Mouse (Mus musculus) CD4-positive, CD25-positive, alpha-beta regulatory T cell, adult 2 months (primary cell): Measurements from ENCODE around the gene Kif1a.

Experiments used
- DNase-seq: peaks from one replicate; pipeline ENCODE4 v3.0.0-alpha.2; 2012; ENCODE audit warnings: low read depth, low spot score

Gene Kif1a

DNA sequence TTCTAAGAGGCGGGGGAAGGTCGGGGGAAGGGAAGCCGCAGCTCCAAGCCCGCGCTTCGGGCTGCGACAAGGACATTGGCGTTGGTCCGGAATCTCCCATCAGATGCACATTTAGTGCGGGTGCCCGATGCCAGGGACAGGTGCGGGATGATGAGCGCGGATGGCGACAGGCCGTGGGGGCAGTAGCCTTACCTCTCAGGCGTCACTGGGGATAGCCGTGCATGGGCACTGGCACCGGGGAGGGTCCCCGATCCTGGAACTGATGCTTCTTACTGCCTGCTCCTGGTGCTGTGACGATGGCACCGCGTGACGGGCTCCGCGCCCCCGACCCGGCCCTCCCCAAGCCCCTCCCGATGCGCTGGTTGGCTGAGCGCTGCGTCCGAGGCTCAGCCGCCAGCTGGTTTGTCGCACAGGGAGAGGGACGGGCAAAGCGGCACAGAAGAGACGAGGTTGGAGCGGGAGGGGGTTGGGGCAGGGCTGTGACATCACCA lies at the start of gene Kif1a:
Kif1a (minus strand) TSS at position 381 of the 491 bp plus-strand sequence.
- no peak for DNase-seq

DNA sequence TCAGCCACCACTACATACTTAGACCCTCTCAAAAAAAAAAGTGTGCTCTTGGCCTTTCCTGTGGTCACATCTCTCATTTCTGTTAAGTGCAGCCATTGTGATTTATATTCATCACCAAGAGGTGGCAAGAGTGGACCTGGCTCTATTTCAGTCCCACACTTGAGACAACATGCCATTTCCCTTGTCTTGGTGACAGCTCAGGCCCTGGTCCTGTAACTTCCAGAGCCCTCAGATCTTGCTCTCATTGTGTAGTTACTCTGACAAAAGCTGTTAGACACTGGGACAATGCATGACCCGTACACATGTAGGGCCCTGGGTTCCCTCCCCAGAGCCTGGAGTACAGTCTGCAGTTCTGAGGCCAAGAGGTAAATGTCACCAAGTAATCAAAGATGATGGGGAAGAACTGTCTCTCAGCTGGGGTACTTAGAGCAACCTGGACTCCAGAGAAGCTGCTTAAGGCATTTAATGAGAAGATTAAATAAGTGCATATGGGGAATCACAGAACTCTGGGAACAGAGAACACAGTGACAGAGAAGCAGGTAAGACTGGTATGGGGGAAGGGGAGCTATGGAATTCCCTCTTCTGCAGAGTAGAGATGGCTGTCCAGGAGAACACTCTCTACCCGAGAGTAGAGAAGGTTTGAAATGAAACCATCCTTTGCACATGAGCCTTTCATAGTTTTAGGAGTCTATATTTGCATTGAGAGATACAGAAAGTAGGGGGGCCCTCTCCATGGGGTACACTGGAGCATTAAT lies 49.3 kb upstream of the Kif1a start:
- no peak for DNase-seq

GRCm38 (mm10) chr1:93144176-93144575 lies 42.4 kb upstream of the Kif1a start:
- DNase-seq = no peak

- no peak for DNase-seq
Measured at GRCm38 (mm10) chr1:93142871-93143270, 41.1 kb upstream of the Kif1a start.

DNA sequence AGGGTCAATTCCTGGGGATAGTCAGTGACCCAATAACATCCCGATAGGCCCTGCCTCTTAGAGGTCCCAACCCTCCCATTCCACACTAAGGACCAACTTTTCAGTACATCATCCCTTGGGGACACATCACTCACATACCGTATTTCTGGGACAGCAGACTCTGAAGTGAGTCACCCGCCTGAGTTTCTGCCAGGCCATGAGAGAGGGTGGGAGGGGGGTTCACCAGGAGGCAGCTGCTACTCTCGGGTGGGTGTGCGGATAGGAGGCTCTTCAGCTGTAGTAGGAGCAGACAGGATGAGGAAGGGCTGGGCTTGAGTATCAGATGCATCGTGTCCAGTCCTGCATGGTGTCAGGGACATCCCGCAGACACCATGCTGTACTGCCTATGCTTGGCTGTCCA lies 38.0 kb upstream of the Kif1a start:
- DNase-seq = no peak

DNA sequence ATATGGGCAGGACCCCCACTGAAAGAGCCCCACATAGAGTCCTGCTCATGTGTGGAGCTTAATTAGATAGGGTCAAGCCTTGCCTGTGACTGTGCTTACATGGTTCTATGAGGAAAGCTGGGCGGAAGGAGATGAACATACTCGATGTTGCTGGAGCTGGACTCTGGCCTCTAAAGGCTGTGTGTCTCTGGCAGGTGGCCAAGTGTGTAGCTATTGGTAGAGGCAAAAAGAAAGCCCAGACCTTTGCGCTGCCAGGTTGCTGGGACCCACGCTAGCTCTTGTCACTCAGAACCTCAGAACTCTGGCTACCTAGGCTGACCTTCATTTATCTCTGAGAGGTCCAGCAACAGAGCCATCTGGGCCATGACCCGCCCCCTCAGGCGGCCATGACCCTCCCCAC lies 36.8 kb upstream of the Kif1a start:
- no peak for DNase-seq

DNA sequence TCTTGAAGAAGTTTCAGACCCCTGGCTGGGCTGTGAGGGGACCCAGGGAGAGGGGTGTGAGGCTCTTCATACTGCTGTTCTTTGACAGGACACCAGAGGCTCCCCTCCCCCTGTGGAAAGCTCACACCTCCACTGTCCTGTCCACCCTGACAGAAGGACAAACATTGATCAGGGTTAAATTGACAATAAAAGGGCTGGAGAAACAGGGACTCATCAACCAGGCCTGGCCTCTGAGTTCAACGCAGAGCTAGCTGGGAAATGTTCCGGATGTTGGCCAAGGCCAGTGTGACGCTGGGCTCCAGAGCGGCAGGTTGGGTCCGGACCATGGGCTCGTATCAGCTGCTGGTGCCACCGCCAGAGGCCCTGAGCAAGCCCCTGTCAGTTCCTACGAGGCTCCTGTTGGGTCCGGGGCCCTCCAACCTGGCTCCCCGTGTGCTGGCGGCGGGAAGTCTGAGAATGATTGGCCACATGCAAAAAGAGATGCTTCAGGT lies 33.3 kb upstream of the Kif1a start, which contains the start of gene Agxt:
Agxt (plus strand) TSS at position 205 of the 491 bp plus-strand sequence.
- DNase-seq = no peak

- no peak for DNase-seq
Measured at GRCm38 (mm10) chr1:93132676-93133075, 30.9 kb upstream of the Kif1a start.

GRCm38 (mm10) chr1:93130242-93130983 lies 28.7 kb upstream of the Kif1a start:
- no peak for DNase-seq

GRCm38 (mm10) chr1:93128710-93129349 lies 27.1 kb upstream of the Kif1a start:
- no peak for DNase-seq

- DNase-seq = no peak
Measured at GRCm38 (mm10) chr1:93128209-93128608, 26.5 kb upstream of the Kif1a start.

- DNase-seq = no peak
Measured at GRCm38 (mm10) chr1:93125256-93125655, 23.5 kb upstream of the Kif1a start.

DNA sequence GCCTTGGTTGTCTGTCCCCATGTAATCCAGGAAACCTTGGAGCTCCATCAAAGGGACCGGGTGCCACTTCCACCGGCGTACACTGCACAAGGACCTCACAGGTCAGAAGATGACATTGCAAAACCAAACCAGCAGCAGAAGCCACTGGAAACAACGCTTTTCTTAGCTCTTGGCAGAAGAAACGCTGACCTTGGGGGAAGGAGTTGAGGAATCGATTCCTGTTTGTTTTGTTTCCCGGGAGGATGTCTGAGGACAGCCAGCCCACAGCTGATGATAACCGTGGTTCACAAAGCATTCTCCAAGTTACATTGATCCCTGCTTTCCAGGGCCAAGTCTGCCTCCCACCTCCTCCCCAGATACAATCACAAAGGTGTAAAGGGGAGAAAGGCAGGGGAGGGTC lies 22.3 kb upstream of the Kif1a start:
- DNase-seq = no peak

GRCm38 (mm10) chr1:93123179-93123854 lies 21.6 kb upstream of the Kif1a start:
- DNase-seq = no peak

GRCm38 (mm10) chr1:93118816-93119215 lies 17.1 kb upstream of the Kif1a start:
- no peak for DNase-seq

- DNase-seq = no peak
Measured at GRCm38 (mm10) chr1:93115471-93115870, 13.7 kb upstream of the Kif1a start.

DNA sequence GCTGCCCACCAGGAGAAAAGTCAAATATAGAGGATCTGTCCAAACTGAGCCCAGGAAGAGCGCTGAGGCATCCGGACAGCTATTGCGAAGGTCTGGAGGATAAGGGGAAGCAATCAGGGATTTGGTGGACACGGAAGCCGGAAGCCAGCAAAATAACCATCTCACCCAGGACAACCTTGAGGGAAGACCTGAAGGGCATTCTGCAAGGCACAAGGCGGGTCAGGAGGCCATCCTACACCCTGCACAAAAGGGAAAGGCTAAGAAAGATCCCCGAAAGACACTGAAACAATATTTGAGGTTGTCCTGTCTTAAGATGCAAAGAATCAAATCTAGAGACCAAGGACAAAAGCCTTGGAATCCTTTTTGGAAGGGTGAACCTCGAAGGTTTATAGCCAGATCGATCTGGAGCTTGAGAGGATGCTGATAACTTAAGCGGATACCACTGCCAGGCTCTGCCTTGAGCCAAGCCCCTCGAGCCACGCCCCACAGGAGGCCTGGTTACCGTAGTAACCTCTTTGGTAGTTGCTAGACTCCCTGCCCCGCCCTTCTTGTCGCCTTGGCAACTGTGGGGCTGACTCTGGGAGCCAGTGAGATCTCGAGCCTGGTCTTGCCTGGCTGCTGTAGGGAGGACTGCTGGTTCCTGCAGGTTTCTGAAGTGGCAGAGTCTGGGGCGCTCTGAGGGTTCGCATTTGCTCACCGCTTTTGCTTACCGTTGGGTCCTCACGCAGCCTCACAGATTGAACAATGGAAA lies 13.1 kb upstream of the Kif1a start:
- peak; percentile 71 for DNase-seq

- DNase-seq = no peak
Measured at GRCm38 (mm10) chr1:93102700-93103099, 949 bp upstream of the Kif1a start.

GRCm38 (mm10) chr1:93100576-93101491 lies 917 bp downstream of the Kif1a start:
- no peak for DNase-seq

- DNase-seq = no peak
Measured at GRCm38 (mm10) chr1:93100243-93100575, 1.5 kb downstream of the Kif1a start.
